Mouse (Mus musculus): ENCODE results near the gene Atad5. TPM values are rescaled to one million over a fixed set of nuclear protein-coding genes. Genes with fewer than 3 reads are reported as not detected.

Gene Atad5
- total RNA-seq, 1 experiment = 23.6 TPM

GRCm38 (mm10) chr11:80050088-80050487 is 39.1 kb upstream of the Atad5 start:
- no peak for TF ChIP-seq MAFK (IDR thresholded peaks at IDR 0.05; ENCODE audit: insufficient read depth, low read depth, low read length)
- TF ChIP-seq ZNF384 (IDR thresholded peaks at IDR 0.05; ENCODE audit: low read depth, low read length) = no peak
- no peak for TF ChIP-seq ZC3H11A (IDR thresholded peaks at IDR 0.05; ENCODE audit: borderline replicate concordance, low read depth, low read length)
- no peak for TF ChIP-seq CHD2 (IDR thresholded peaks at IDR 0.05; ENCODE audit: low read depth, low read length)
- no peak for TF ChIP-seq HCFC1 (IDR thresholded peaks at IDR 0.05; ENCODE audit: borderline replicate concordance, insufficient read depth, low read length)
- in situ Hi-C loops (cut with MboI; ENCODE audit: low sequenced_read_pairs in 2 of 2, unreplicated experiment in 2 of 2) = no loop called here
- Histone ChIP-seq H3K27ac (ENCODE audit: insufficient read depth, low read depth, low read length, poor library complexity, severe bottlenecking) (no peak overlapping the region), H3K4me1 (ENCODE audit: control insufficient read depth in 2 of 2, insufficient read depth in 2 of 2, low read length in 2 of 2, poor library complexity in 1 of 2) (peaks cover 0 to 2% of the 10 kb centered on the region in 2 experiments; a peak in 1 of 4 replicates), H3K36me3 (ENCODE audit: control insufficient read depth, insufficient read depth, low read length, poor library complexity, severe bottlenecking) (peaks cover 36% of the 10 kb centered on the region), H3K4me3 (ENCODE audit: insufficient read depth in 1 of 2, low read depth in 1 of 2, low read length in 2 of 2, poor library complexity in 1 of 2, severe bottlenecking in 1 of 2) (no peak overlapping the region), H3K9me3 (ENCODE audit: control insufficient read depth, insufficient read depth, low read depth, low read length) (no peaks in the 10 kb centered on the region), H3K9ac (ENCODE audit: insufficient read depth, low read depth, low read length, poor library complexity, severe bottlenecking) (no peak overlapping the region)
- DNase-seq (ENCODE audit: low read depth, low spot score) = no peak

GRCm38 (mm10) chr11:80052456-80052855 is 36.7 kb upstream of the Atad5 start:
- Histone ChIP-seq H3K4me1 (ENCODE audit: control insufficient read depth in 2 of 2, insufficient read depth in 2 of 2, low read length in 2 of 2, poor library complexity in 1 of 2) (peaks cover 0 to 4% of the 10 kb centered on the region in 2 experiments; a peak in 1 of 4 replicates), H3K9ac (ENCODE audit: insufficient read depth, low read depth, low read length, poor library complexity, severe bottlenecking) (no peak overlapping the region), H3K9me3 (ENCODE audit: control insufficient read depth, insufficient read depth, low read depth, low read length) (no peaks in the 10 kb centered on the region), H3K4me3 (ENCODE audit: insufficient read depth in 1 of 2, low read depth in 1 of 2, low read length in 2 of 2, poor library complexity in 1 of 2, severe bottlenecking in 1 of 2) (no peak overlapping the region), H3K27ac (ENCODE audit: insufficient read depth, low read depth, low read length, poor library complexity, severe bottlenecking) (no peak overlapping the region), H3K36me3 (ENCODE audit: control insufficient read depth, insufficient read depth, low read length, poor library complexity, severe bottlenecking) (peaks cover 40% of the 10 kb centered on the region)
- no peak for DNase-seq (ENCODE audit: low read depth, low spot score)
- in situ Hi-C loops (cut with MboI; ENCODE audit: low sequenced_read_pairs in 2 of 2, unreplicated experiment in 2 of 2) = no loop called here
- TF ChIP-seq ZC3H11A (IDR thresholded peaks at IDR 0.05; ENCODE audit: borderline replicate concordance, low read depth, low read length) = no peak
- no peak for TF ChIP-seq HCFC1 (IDR thresholded peaks at IDR 0.05; ENCODE audit: borderline replicate concordance, insufficient read depth, low read length)
- no peak for TF ChIP-seq CHD2 (IDR thresholded peaks at IDR 0.05; ENCODE audit: low read depth, low read length)
- no peak for TF ChIP-seq MAFK (IDR thresholded peaks at IDR 0.05; ENCODE audit: insufficient read depth, low read depth, low read length)
- TF ChIP-seq ZNF384 (IDR thresholded peaks at IDR 0.05; ENCODE audit: low read depth, low read length) = no peak

- TF ChIP-seq HCFC1 (IDR thresholded peaks at IDR 0.05; ENCODE audit: borderline replicate concordance, insufficient read depth, low read length) = no peak
- no peak for TF ChIP-seq ZC3H11A (IDR thresholded peaks at IDR 0.05; ENCODE audit: borderline replicate concordance, low read depth, low read length)
- TF ChIP-seq MAFK (IDR thresholded peaks at IDR 0.05; ENCODE audit: insufficient read depth, low read depth, low read length) = no peak
- TF ChIP-seq ZNF384 (IDR thresholded peaks at IDR 0.05; ENCODE audit: low read depth, low read length) = no peak
- TF ChIP-seq CHD2 (IDR thresholded peaks at IDR 0.05; ENCODE audit: low read depth, low read length) = no peak
- Histone ChIP-seq H3K36me3 (ENCODE audit: control insufficient read depth, insufficient read depth, low read length, poor library complexity, severe bottlenecking) (peaks cover 45% of the 10 kb centered on the region), H3K9ac (ENCODE audit: insufficient read depth, low read depth, low read length, poor library complexity, severe bottlenecking) (no peak overlapping the region), H3K4me1 (ENCODE audit: control insufficient read depth in 2 of 2, insufficient read depth in 2 of 2, low read length in 2 of 2, poor library complexity in 1 of 2) (peaks cover 0 to 4% of the 10 kb centered on the region in 2 experiments; a peak in 1 of 4 replicates), H3K9me3 (ENCODE audit: control insufficient read depth, insufficient read depth, low read depth, low read length) (no peaks in the 10 kb centered on the region), H3K27ac (ENCODE audit: insufficient read depth, low read depth, low read length, poor library complexity, severe bottlenecking) (no peak overlapping the region; the same call in 1 of the 2 replicates), H3K4me3 (ENCODE audit: insufficient read depth in 1 of 2, low read depth in 1 of 2, low read length in 2 of 2, poor library complexity in 1 of 2, severe bottlenecking in 1 of 2) (no peak overlapping the region)
- in situ Hi-C loops (cut with MboI; ENCODE audit: low sequenced_read_pairs in 2 of 2, unreplicated experiment in 2 of 2) = no loop called here
- no peak for DNase-seq (ENCODE audit: low read depth, low spot score)
Observed at GRCm38 (mm10) chr11:80053171-80053570, 36.0 kb upstream of the Atad5 start.

DNA sequence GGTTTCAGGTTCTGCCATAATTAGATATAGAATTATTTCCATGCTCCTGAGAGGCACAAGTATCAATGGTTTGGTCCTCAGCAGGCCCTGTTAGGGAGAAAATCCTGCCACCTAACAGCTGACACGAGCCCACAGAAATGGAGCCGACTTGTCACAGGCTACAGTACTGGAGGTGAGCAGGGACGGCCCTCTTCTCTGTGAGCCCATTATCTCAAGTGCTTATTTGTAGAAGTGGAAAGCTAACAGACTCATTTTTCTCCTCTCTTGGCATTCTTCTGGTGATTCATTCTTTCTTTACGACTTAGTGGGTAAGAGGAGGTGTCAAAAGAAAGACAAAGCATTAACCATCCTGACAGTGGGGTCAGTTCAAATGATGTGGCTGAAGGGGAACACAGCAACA is 34.5 kb upstream of the Atad5 start:
- DNase-seq (ENCODE audit: low read depth, low spot score) = no peak
- Histone ChIP-seq H3K9me3 (ENCODE audit: control insufficient read depth, insufficient read depth, low read depth, low read length) (no peaks in the 10 kb centered on the region), H3K9ac (ENCODE audit: insufficient read depth, low read depth, low read length, poor library complexity, severe bottlenecking) (no peak overlapping the region), H3K27ac (ENCODE audit: insufficient read depth, low read depth, low read length, poor library complexity, severe bottlenecking) (no peak overlapping the region), H3K4me3 (ENCODE audit: insufficient read depth in 1 of 2, low read depth in 1 of 2, low read length in 2 of 2, poor library complexity in 1 of 2, severe bottlenecking in 1 of 2) (no peak overlapping the region), H3K36me3 (ENCODE audit: control insufficient read depth, insufficient read depth, low read length, poor library complexity, severe bottlenecking) (peaks cover 39% of the 10 kb centered on the region), H3K4me1 (ENCODE audit: control insufficient read depth in 2 of 2, insufficient read depth in 2 of 2, low read length in 2 of 2, poor library complexity in 1 of 2) (peaks cover 0 to 4% of the 10 kb centered on the region in 2 experiments; a peak in 1 of 4 replicates)
- in situ Hi-C loops (cut with MboI; ENCODE audit: low sequenced_read_pairs in 2 of 2, unreplicated experiment in 2 of 2) = no loop called here
- no peak for TF ChIP-seq CHD2 (IDR thresholded peaks at IDR 0.05; ENCODE audit: low read depth, low read length)
- no peak for TF ChIP-seq ZC3H11A (IDR thresholded peaks at IDR 0.05; ENCODE audit: borderline replicate concordance, low read depth, low read length)
- TF ChIP-seq HCFC1 (IDR thresholded peaks at IDR 0.05; ENCODE audit: borderline replicate concordance, insufficient read depth, low read length) = no peak
- TF ChIP-seq MAFK (IDR thresholded peaks at IDR 0.05; ENCODE audit: insufficient read depth, low read depth, low read length) = no peak
- no peak for TF ChIP-seq ZNF384 (IDR thresholded peaks at IDR 0.05; ENCODE audit: low read depth, low read length)

Data from ES-E14 (cell line).